In the genomic region with DNA sequence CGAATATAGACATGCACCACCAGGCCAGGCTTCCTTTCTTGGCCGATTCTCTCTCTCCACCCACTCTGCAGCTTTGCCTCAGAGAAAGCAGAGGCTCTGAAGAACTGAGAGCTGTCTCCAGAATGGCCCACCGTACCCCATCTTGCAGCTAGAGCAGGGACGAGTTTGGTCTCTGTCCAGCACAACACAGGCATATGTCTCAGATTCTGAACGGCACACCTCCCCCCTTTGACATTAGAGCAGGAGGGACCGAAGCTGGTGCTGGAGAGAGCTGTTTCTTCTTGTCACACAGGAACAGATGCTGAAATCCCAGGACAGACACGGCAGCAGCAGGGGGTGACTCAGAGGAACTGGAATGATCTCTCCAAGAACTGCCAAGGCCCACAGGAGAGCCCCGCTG, we compare ENCODE assay signal across 13 mouse cellular contexts. TPM values are rescaled to one million over a fixed set of nuclear protein-coding genes. Genes with fewer than 3 reads are reported as not detected.
DNase-seq lines count a peak whose midpoint lies in the region; ATAC-seq lines count a peak whose summit lies in the region.
"Had no signal": no experiment of that assay in that cellular context is flagged by ENCODE, and none has a peak within 500 bp of the region (broad histone marks: within the 10 kb centered on the region; RNA-seq: fewer than 3 reads in every experiment).

No protein-coding gene starts in this region.

- ATAC-seq in forebrain, embryonic 15.5 days (replicated peaks): no peak
- ATAC-seq in forebrain, embryonic 12.5 days (ENCODE audit: low FRiP score): no peak
- ATAC-seq in intestine, embryonic 16.5 days: no peak

- H3K4me1 ChIP-seq in forebrain, embryonic 15.5 days: no peaks in the 10 kb centered on the region
- H3K4me1 ChIP-seq in forebrain, embryonic 12.5 days: peaks cover 5% of the 10 kb centered on the region; the same call in 1 of the 2 replicates
- no peaks in the 10 kb centered on the region for H3K4me1 ChIP-seq in intestine, embryonic 16.5 days (ENCODE audit: control insufficient read depth, insufficient read depth, low read length)
- H3K4me1 ChIP-seq: embryonic facial prominence, embryonic 12.5 days; liver, embryonic 15.5 days had no signal

- H3K27me3 ChIP-seq in forebrain, embryonic 15.5 days: no peaks in the 10 kb centered on the region
- no peaks in the 10 kb centered on the region for H3K27me3 ChIP-seq in forebrain, embryonic 12.5 days
- no peaks in the 10 kb centered on the region for H3K27me3 ChIP-seq in intestine, embryonic 16.5 days (replicated peaks; ENCODE audit: control insufficient read depth, insufficient read depth, low read length)
- H3K27me3 ChIP-seq: embryonic facial prominence, embryonic 12.5 days; midbrain, embryonic 12.5 days had no signal

- no peak overlapping the region for H3K4me3 ChIP-seq in forebrain, embryonic 15.5 days
- H3K4me3 ChIP-seq in forebrain, embryonic 12.5 days (replicated peaks): no peak overlapping the region
- no peak overlapping the region for H3K4me3 ChIP-seq in intestine, embryonic 16.5 days (ENCODE audit: low read length)
- H3K4me3 ChIP-seq: embryonic facial prominence, embryonic 12.5 days; hindbrain, embryonic 12.5 days; liver, embryonic 15.5 days; midbrain, embryonic 12.5 days had no signal

- no peak overlapping the region for H3K9ac ChIP-seq in forebrain, embryonic 15.5 days (replicated peaks)
- no peak overlapping the region for H3K9ac ChIP-seq in forebrain, embryonic 12.5 days
- H3K9ac ChIP-seq in intestine, embryonic 16.5 days (ENCODE audit: low read depth, low read length): no peak overlapping the region
- H3K9ac ChIP-seq: embryonic facial prominence, embryonic 12.5 days; hindbrain, embryonic 12.5 days; liver, embryonic 15.5 days; midbrain, embryonic 12.5 days had no signal

- H3K27ac ChIP-seq in forebrain, embryonic 15.5 days (replicated peaks): 0 out of 2 replicates have a peak overlapping the region, but pooled peaks have one; percentile 15
- H3K27ac ChIP-seq in forebrain, embryonic 12.5 days: no peak overlapping the region
- no peak overlapping the region for H3K27ac ChIP-seq in intestine, embryonic 16.5 days (ENCODE audit: low read length)
- H3K27ac ChIP-seq: embryonic facial prominence, embryonic 12.5 days; hindbrain, embryonic 12.5 days; liver, embryonic 15.5 days; midbrain, embryonic 12.5 days had no signal

- H3K36me3 ChIP-seq in forebrain, embryonic 15.5 days: no peaks in the 10 kb centered on the region
- H3K36me3 ChIP-seq in forebrain, embryonic 12.5 days (replicated peaks): no peaks in the 10 kb centered on the region
- no peaks in the 10 kb centered on the region for H3K36me3 ChIP-seq in intestine, embryonic 16.5 days (ENCODE audit: control insufficient read depth, insufficient read depth, low read length)
- H3K36me3 ChIP-seq: embryonic facial prominence, embryonic 12.5 days; hindbrain, embryonic 12.5 days; liver, embryonic 15.5 days; midbrain, embryonic 12.5 days had no signal

- no peak overlapping the region for H3K4me2 ChIP-seq in forebrain, embryonic 15.5 days (replicated peaks)
- H3K4me2 ChIP-seq in forebrain, embryonic 12.5 days: no peak overlapping the region
- no peak overlapping the region for H3K4me2 ChIP-seq in intestine, embryonic 16.5 days (ENCODE audit: low read depth, low read length)
- H3K4me2 ChIP-seq: embryonic facial prominence, embryonic 12.5 days; hindbrain, embryonic 12.5 days; liver, embryonic 15.5 days; midbrain, embryonic 12.5 days had no signal

- H3K9me3 ChIP-seq in forebrain, embryonic 15.5 days: no peaks in the 10 kb centered on the region
- H3K9me3 ChIP-seq in forebrain, embryonic 12.5 days: no peaks in the 10 kb centered on the region
- 0 out of 2 replicates have a peak, but pooled peaks cover 2% of the 10 kb centered on the region for H3K9me3 ChIP-seq in intestine, embryonic 16.5 days (ENCODE audit: control insufficient read depth, low read length)
- H3K9me3 ChIP-seq: embryonic facial prominence, embryonic 12.5 days; hindbrain, embryonic 12.5 days; liver, embryonic 15.5 days; midbrain, embryonic 12.5 days had no signal

- peak; percentile 76 for DNase-seq in right cerebral cortex, adult 18-20 months
- DNase-seq in right cerebral cortex, postnatal 4 days: no peak
- peak; percentile 83 for DNase-seq in layer of hippocampus, adult 9-11 months
- DNase-seq in telencephalon, adult 2 months (ENCODE audit: low read depth, low spot score): peak; percentile 87
- no peak for DNase-seq in spleen, adult 12 weeks (ENCODE audit: low spot score)
- DNase-seq: thymus, adult 2 months had no signal

- WGBS in forebrain, embryonic 15.5 days: 42% methylated on average over 8 of the region's 8 CpGs
- WGBS in forebrain, embryonic 12.5 days: 53% methylated on average over 8 of the region's 8 CpGs
- 44% methylated on average over 8 of the region's 8 CpGs for WGBS in intestine, embryonic 16.5 days

RNA-seq across cellular contexts. Expression of gene Copz2, which starts 9.4 kb away (rescaled TPM):
- 12.2 and 13.5 TPM in 2 replicates for polyA plus RNA-seq in forebrain, embryonic 15.5 days (2015; fragmentation: Nextera tagmentation; extraction: Ambion mirVana)
- polyA plus RNA-seq in forebrain, embryonic 12.5 days (2016; fragmentation: Nextera tagmentation; extraction: Ambion mirVana): 22.9 and 27.8 TPM in 2 replicates
- 76.6 and 81.4 TPM in 2 replicates for polyA plus RNA-seq in intestine, embryonic 16.5 days (2015; fragmentation: Nextera tagmentation; extraction: Ambion mirVana)

RNA-seq across cellular contexts. Expression of gene Nfe2l1, which starts 10.5 kb away (rescaled TPM):
- 55.7 and 59.6 TPM in 2 replicates for polyA plus RNA-seq in forebrain, embryonic 15.5 days (2015; fragmentation: Nextera tagmentation; extraction: Ambion mirVana)
- polyA plus RNA-seq in forebrain, embryonic 12.5 days (2016; fragmentation: Nextera tagmentation; extraction: Ambion mirVana): 72.8 and 76.0 TPM in 2 replicates
- 51.7 and 52.5 TPM in 2 replicates for polyA plus RNA-seq in intestine, embryonic 16.5 days (2015; fragmentation: Nextera tagmentation; extraction: Ambion mirVana)

RNA-seq across cellular contexts. Expression of gene Cbx1, which starts 51.4 kb away (rescaled TPM):
- 102 and 108 TPM in 2 replicates for polyA plus RNA-seq in forebrain, embryonic 15.5 days (2015; fragmentation: Nextera tagmentation; extraction: Ambion mirVana)
- polyA plus RNA-seq in forebrain, embryonic 12.5 days (2016; fragmentation: Nextera tagmentation; extraction: Ambion mirVana): 168 and 172 TPM in 2 replicates
- polyA plus RNA-seq in intestine, embryonic 16.5 days (2015; fragmentation: Nextera tagmentation; extraction: Ambion mirVana): 65.1 and 74.5 TPM in 2 replicates

Comparison
In these comparisons a context has a peak if more than half of its experiments do, and no peak if none do; other contexts are left out.
1. DNase-seq: peak in right cerebral cortex, adult 18-20 months (single experiment), layer of hippocampus, adult 9-11 months (single experiment) and telencephalon, adult 2 months (single experiment); none in right cerebral cortex, postnatal 4 days (single experiment) and spleen, adult 12 weeks (single experiment).